Mouse (Mus musculus): ENCODE results near the gene Maml2.

- TF ChIP-seq CTCF (IDR thresholded peaks at IDR 0.05; ENCODE audit: low read depth) (no peak), EP300 (optimal IDR thresholded peaks at IDR 0.05) (no peak)
Observed at GRCm38 (mm10) chr9:13601729-13602128, 304.0 kb downstream of the Maml2 start.

Measured in stomach, postnatal 0 days (tissue).